Mouse (Mus musculus): ENCODE data around the gene Pdgfa.

GRCm38 (mm10) chr5:139027603-139028002, 30.4 kb upstream of the Pdgfa start:
- TF ChIP-seq GATA1 (IDR thresholded peaks at IDR 0.05; ENCODE audit: borderline replicate concordance, low read length) (no peak), CTCF (IDR thresholded peaks at IDR 0.05; ENCODE audit: low read depth, low read length) (no peak), TAL1 (conservative IDR thresholded peaks at IDR 0.05; ENCODE audit: low read depth, low read length) (no peak), POLR2AphosphoS5 (IDR thresholded peaks at IDR 0.05; ENCODE audit: insufficient replicate concordance, low read depth, low read length) (no peak)

Measured in G1E (cell line).